Mouse (Mus musculus): ENCODE data around the gene Iqcd.

DNA sequence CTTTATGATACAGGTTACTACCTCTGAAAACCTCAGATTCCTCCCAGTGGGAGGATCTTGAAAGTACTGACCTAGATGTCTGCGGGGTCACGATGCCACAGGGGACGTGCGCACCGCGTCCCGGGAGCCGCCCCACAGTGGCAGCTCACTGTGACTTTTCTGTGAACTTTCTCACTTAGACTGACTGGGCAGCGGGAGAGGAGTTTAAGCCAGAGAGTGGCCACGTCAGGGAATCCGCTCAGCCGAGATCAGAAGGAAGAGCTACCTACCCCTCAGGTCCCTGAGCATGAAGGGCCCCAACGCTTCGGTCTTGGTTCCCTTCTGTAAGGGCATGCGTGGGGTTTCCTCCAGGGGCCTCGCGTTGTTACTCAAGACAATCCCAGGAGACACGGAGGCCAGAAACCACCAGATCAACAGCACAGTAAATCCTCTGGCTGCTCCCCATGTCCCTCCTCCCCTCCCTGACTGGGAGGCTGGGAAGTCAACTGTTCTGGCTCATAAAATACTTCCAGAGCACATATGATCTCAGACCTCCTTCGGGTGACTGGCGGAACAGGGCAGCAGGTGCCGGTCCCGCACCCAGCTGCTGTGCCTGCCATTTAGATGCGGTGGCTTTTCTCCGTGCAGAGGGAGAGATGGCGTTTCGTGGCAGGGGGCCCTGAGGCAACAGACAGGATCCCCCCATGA is 9.5 kb upstream of the Iqcd start:
- TF ChIP-seq EP300 (IDR thresholded peaks at IDR 0.05) (no peak), CTCF (IDR thresholded peaks at IDR 0.05) (no peak)
